Mouse (Mus musculus) thymus, postnatal 10 days (tissue): Measurements from ENCODE around the gene Rbbp6.

Experiments
- DNase-seq, 2 experiments: peaks; one replicate each; pipeline ENCODE4 v3.0.0; 2021; ENCODE audit warnings: low spot score in 2 of 2

The Rbbp6 gene

GRCm38 (mm10) chr7:122970864-122971420 is 5.5 kb downstream of the Rbbp6 start:
- no peak for DNase-seq

- DNase-seq, result no peak
Measured at GRCm38 (mm10) chr7:122972006-122972689, 6.7 kb downstream of the Rbbp6 start.

- no peak for DNase-seq
Measured at GRCm38 (mm10) chr7:122979514-122979913, 14.0 kb downstream of the Rbbp6 start.

GRCm38 (mm10) chr7:122998189-122998588 is 32.7 kb downstream of the Rbbp6 start:
- no peak for DNase-seq

GRCm38 (mm10) chr7:122999871-123000396 is 34.4 kb downstream of the Rbbp6 start:
- no peak for DNase-seq

- no peak for DNase-seq
Measured at GRCm38 (mm10) chr7:123000796-123001195, 35.3 kb downstream of the Rbbp6 start.

GRCm38 (mm10) chr7:123001341-123002027 is 36.0 kb downstream of the Rbbp6 start:
- no peak for DNase-seq

- DNase-seq, result no peak
Measured at GRCm38 (mm10) chr7:123002028-123002410, 36.5 kb downstream of the Rbbp6 start.

GRCm38 (mm10) chr7:123003207-123003606 is 37.7 kb downstream of the Rbbp6 start:
- DNase-seq, result no peak

GRCm38 (mm10) chr7:123004442-123004841 is 39.0 kb downstream of the Rbbp6 start:
- DNase-seq, result no peak

- DNase-seq, result no peak
Measured at GRCm38 (mm10) chr7:123006251-123006650, 40.8 kb downstream of the Rbbp6 start.

GRCm38 (mm10) chr7:123007743-123008142 is 42.3 kb downstream of the Rbbp6 start:
- no peak for DNase-seq

GRCm38 (mm10) chr7:123013466-123013865 is 48.0 kb downstream of the Rbbp6 start:
- no peak for DNase-seq

GRCm38 (mm10) chr7:123014729-123015128 is 49.2 kb downstream of the Rbbp6 start:
- no peak for DNase-seq

- peak in 1 of 2 experiments; percentile 38 for DNase-seq
Measured at GRCm38 (mm10) chr7:123017627-123018026, 52.1 kb downstream of the Rbbp6 start.

GRCm38 (mm10) chr7:123025123-123025522 is 59.6 kb downstream of the Rbbp6 start:
- DNase-seq, result no peak

GRCm38 (mm10) chr7:123030295-123030694 is 64.8 kb downstream of the Rbbp6 start:
- DNase-seq, result no peak

GRCm38 (mm10) chr7:123030709-123031181 is 65.3 kb downstream of the Rbbp6 start:
- peak in 1 of 2 experiments; percentile 4 for DNase-seq

- no peak for DNase-seq
Measured at GRCm38 (mm10) chr7:123031211-123031743, 65.8 kb downstream of the Rbbp6 start.

- no peak for DNase-seq
Measured at GRCm38 (mm10) chr7:123035314-123035713, 69.8 kb downstream of the Rbbp6 start.

- DNase-seq, result peak in 1 of 2 experiments; percentile 16
Measured at GRCm38 (mm10) chr7:123039302-123039701, 73.8 kb downstream of the Rbbp6 start.

- no peak for DNase-seq
Measured at GRCm38 (mm10) chr7:123045146-123045545, 79.7 kb downstream of the Rbbp6 start.
